Mouse (Mus musculus) embryonic fibroblast, embryonic 13.5 days (primary cell): ENCODE data around the gene Efs. TPM values are rescaled to one million over a fixed set of nuclear protein-coding genes. Genes with fewer than 3 reads are reported as not detected.

ENCODE experiments used
- H3K27ac ChIP-seq: 2 replicates; pipeline ENCODE4 v1.5.1; 2012; ENCODE audit warnings: low read length, control low read depth, inconsistent platforms; ENCODE audit not compliant: insufficient read depth
- H3K4me1 ChIP-seq: 2 replicates; pipeline ENCODE4 v1.6.1; 2011; ENCODE audit warnings: low read length; ENCODE audit not compliant: control insufficient read depth, insufficient read depth
- H3K4me3 ChIP-seq: 2 replicates; pipeline ENCODE4 v1.5.1; 2011; ENCODE audit warnings: mild to moderate bottlenecking, control low read depth, low read length; ENCODE audit not compliant: insufficient read depth
- CTCF ChIP-seq: IDR thresholded peaks from 2 replicates; pipeline ENCODE4 v1.5.1; 2011; ENCODE audit warnings: mild to moderate bottlenecking, control low read depth, low read length, moderate library complexity, borderline replicate concordance; ENCODE audit not compliant: insufficient read depth
- POLR2A ChIP-seq: IDR thresholded peaks from 2 replicates; pipeline ENCODE4 v1.6.1; 2011; ENCODE audit warnings: low read depth, mild to moderate bottlenecking, control low read depth, low read length, moderate library complexity
- polyA plus RNA-seq: library from polyadenylated mRNA; stranded (reverse); fragments of >200 nt; gene quantifications from 2 replicates; pipeline ENCODE4 v1.2.4, GENCODE M21; 2011; ENCODE audit warnings: low read depth; ENCODE audit not compliant: missing spikeins, insufficient read length

The Efs gene
- polyA plus RNA-seq, 1 experiment, result 26.9 TPM

DNA sequence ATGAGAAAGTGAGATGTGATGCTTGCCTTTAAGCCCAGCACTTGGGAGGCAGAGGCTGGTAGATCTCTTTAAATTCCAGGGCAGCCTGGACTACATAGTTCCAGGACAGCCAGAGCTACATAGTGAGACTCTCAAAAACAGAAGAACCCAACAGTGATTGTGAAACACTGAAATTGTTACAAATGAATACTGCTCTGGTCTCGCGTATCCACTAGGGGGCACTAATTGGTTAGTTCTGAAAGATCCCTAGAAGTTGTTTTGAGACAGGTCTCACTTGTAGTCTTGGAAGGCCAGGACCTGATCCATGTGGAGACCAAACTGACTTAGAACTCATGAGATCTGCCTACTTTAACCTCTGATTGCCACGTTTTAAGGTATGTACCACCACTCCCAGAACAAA is 25.5 kb downstream of the Efs start:
- Histone ChIP-seq H3K27ac (no peak overlapping the region), H3K4me3 (no peak overlapping the region), H3K4me1 (peaks cover 3% of the 10 kb centered on the region; the same call in 1 of the 2 replicates)
- no peak for TF ChIP-seq CTCF
- 0 out of 2 replicates have a peak, but pooled peaks have one; percentile 10 for TF ChIP-seq POLR2A

GRCm38 (mm10) chr14:54897445-54897844 is 28.5 kb downstream of the Efs start:
- peaks cover 3% of the 10 kb centered on the region for H3K4me1 ChIP-seq
- TF ChIP-seq POLR2A (no peak), CTCF (no peak)
- no peak overlapping the region for H3K4me3 ChIP-seq
- no peak overlapping the region for H3K27ac ChIP-seq

GRCm38 (mm10) chr14:54894296-54895151 is 31.4 kb downstream of the Efs start:
- no peak for TF ChIP-seq CTCF
- TF ChIP-seq POLR2A, result peak; percentile 18; the same call in 1 of the 2 replicates
- Histone ChIP-seq H3K27ac (peak overlapping the region; percentile 74), H3K4me1 (peaks cover 3% of the 10 kb centered on the region), H3K4me3 (peak overlapping the region; percentile 85)

DNA sequence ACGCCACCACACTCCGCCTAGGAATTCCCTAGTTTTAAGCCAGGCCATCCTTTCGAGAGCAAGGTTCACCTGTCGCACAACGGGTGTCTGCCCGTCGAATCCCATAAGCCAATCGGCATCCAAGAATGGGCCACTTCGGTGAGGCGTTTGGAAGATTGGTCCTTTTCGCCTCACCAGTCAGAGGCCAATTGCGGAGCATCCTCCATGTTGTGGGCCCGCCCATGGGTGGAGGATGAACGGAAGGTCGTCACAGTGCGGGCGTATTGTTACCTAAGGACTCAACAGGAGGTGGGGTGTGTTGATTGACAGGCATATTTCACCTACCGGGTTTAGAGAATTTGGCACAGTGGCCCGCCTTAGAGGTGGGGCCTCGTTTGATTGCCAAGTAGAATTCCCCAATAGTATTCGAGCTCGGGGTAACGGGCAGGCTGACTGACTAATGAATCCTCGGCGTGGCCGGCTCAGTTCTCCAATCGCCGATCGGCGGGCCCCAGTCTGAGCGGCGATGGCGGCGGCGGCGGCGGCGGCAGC is 32.2 kb downstream of the Efs start:
- Histone ChIP-seq H3K27ac (peak overlapping the region; percentile 29; the same call in 1 of the 2 replicates), H3K4me1 (peaks cover 3% of the 10 kb centered on the region), H3K4me3 (peak overlapping the region; percentile 34; the same call in 1 of the 2 replicates)
- TF ChIP-seq CTCF (no peak), POLR2A (peak; percentile 77)

DNA sequence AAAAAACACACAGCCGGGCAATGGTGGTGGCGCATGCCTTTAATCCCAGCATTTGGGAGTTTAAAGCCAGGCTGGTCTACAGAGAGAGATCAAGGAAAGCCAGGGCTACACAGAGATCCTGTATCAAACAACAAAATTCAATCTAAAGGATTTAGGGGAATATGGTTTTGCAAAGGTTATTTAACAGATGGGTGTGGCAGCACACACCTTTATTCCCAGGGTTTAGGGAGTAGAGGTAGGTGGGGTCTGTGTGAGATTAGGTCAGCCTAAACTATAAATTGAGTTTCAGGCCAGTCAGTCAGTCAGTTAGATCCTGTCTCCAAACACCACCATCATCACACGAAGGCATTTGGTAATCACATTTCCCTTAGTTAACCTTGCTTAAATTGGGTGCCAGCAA is 33.7 kb downstream of the Efs start, which contains the start of gene Pabpn1:
Gene Pabpn1, plus strand, starts transcription at position 301 of the 400 bp plus-strand sequence.
- Histone ChIP-seq H3K4me3 (peak within 1 kb of the TSS; percentile 34; the same call in 1 of the 2 replicates), H3K27ac (peak within 1 kb of the TSS; percentile 29; the same call in 1 of the 2 replicates), H3K4me1 (peaks cover 1% of the 10 kb centered on the region)
- TF ChIP-seq POLR2A (no peak), CTCF (no peak)

GRCm38 (mm10) chr14:54885309-54885708 is 40.6 kb downstream of the Efs start:
- TF ChIP-seq CTCF (no peak), POLR2A (no peak)
- peaks cover 14% of the 10 kb centered on the region for H3K4me1 ChIP-seq
- H3K27ac ChIP-seq, result no peak overlapping the region
- H3K4me3 ChIP-seq, result peak overlapping the region; percentile 97; the same call in 1 of the 2 replicates

DNA sequence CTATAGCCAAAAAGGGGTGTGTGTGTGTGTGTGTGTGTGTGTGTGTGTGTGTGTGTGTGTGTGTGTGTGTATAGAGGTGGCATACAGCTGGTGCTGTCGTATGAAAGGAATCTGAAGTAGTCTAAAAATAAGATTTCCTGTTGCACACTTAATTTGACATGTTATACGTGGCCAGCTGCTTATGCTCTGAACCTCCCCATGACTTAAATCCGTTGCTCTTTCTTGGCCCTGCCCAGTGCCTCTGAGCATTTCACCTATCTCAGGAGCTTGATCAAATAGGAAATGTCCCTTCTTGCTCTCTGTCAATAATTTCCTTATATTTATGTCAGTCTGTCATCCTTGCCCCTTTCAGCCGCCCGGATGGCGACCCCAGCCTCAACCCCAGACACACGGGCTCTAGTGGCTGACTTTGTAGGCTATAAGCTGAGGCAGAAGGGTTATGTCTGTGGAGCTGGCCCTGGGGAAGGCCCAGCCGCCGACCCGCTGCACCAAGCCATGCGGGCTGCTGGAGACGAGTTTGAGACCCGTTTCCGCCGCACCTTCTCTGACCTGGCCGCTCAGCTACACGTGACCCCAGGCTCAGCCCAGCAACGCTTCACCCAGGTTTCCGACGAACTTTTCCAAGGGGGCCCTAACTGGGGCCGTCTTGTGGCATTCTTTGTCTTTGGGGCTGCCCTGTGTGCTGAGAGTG is 41.8 kb downstream of the Efs start:
- Histone ChIP-seq H3K27ac (peak overlapping the region; percentile 94), H3K4me3 (peak overlapping the region; percentile 97), H3K4me1 (peaks cover 14% of the 10 kb centered on the region)
- TF ChIP-seq POLR2A (no peak), CTCF (no peak)

- no peak for TF ChIP-seq CTCF
- TF ChIP-seq POLR2A, result peak; percentile 93
- H3K4me3 ChIP-seq, result peak within 1 kb of the TSS; percentile 97
- H3K27ac ChIP-seq, result peak within 1 kb of the TSS; percentile 94
- H3K4me1 ChIP-seq, result peaks cover 14% of the 10 kb centered on the region
These were observed 42.5 kb downstream of the Efs start, which contains the start of the genes Bcl2l2 and Gm20521 for GRCm38 (mm10) chr14:54883154-54884021. Gene Bcl2l2, plus strand, starts transcription at chr14:54883377. Gene Gm20521, plus strand, starts transcription at chr14:54883441.
